Mouse (Mus musculus): ENCODE data around the gene Lcn5.

- TF ChIP-seq CTCF (IDR thresholded peaks at IDR 0.05; ENCODE audit: low read depth, low read length) (no peak), TAL1 (conservative IDR thresholded peaks at IDR 0.05; ENCODE audit: low read depth, low read length) (no peak)
These were observed 8.8 kb downstream of the Lcn5 start for GRCm38 (mm10) chr2:25666516-25666915.
